Mouse (Mus musculus): ENCODE results near the gene Sec31b.

The Sec31b gene

DNA sequence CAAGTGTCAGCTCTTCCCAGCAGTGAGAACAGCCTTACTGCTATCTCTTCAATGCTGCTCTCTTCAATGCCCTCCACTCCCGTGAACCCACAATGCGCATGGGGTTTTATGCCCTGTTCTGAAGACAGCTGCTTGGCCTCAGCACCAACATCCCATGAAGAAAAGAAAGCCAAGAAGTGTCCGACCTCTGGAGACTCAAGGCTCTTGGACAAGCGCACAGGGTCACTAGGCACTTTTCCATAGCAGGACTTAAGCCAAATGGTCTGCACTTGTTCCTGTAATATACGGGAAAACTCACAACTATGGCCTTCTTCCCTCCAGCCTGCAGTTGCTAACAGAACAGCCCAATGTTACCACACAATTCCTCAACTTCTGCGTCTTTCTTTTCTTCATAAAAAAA is 70.4 kb downstream of the Sec31b start:
- DNase-seq (ENCODE audit: low spot score in 2 of 2): no peak

DNA sequence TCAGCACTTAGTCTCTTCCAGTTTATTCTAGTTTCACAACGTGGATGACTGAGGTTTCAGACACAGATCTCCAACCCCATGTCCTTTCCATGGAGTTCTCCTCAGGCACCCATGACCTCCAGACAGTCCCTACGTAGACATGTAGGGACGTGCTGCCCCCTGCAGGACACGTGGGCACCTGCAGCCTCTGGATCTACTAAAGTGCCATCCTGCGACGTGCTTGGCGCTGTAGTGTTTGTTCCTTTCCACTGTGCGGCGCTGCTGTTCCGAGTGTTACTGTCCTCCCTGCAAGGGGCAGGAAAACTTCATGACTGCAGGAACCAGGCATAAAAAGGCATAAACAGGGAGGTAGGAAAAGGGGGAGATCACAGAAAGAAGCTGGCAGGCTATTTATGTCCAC is 71.5 kb downstream of the Sec31b start:
- peak; percentile 63 to 87 for DNase-seq (ENCODE audit: low spot score in 2 of 2)
